Mouse (Mus musculus): ENCODE measurements around the gene Hadha.

Gene Hadha

DNA sequence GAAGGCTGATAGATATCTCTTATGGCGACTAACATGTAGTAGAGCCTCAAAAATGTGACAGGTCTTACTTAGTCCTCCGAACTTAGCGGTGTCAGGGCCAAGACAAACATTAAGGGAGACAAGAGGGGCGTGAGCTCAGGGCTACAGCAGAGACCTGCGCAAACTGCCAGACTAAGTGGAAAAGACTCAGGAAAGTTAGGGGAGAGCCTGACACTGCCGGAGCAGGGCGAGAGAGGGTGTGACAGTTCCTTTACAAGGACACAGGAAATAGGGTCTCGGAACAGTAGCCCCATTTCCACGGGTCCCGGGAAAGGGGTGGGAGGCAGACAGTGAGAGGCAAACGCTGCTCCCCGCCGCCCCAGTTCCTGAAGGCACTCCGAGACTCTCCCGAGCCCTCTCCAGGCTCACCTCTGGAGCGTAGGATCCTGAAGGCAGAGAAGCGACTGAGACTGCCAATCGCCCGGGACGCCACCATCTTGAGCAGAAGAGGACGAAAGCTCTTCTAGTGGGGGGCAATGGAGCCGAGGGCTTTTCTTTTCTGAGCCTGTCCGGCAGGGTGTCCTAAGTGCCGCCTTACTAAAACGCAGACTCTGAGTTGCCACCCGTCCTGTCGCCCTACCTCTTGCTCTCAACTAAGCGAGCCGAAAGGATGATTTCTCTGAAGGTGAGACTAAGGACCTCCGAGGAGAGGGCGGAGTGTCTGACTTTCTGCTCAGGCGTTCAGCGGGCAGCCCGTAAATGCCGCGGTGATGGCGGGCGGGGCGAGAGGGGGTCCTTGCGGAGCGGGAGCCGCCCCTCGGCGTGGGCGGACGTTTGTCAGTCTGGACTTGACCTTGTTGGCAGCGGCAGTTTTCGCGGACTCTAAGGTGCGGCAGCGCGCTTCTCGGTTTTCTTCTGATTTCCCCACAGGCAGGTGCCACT, at the start of gene Hadha, which contains the start of gene Hadhb:
Gene Hadha, minus strand, starts transcription at position 689 of the 921 bp plus-strand sequence.
Gene Hadhb, plus strand, starts transcription at position 775 of the 921 bp plus-strand sequence.
- DNase-seq: peak; percentile 97 to 98

GRCm38 (mm10) chr5:30204441-30204840, 49.5 kb upstream of the Hadha start:
- DNase-seq: no peak

DNA sequence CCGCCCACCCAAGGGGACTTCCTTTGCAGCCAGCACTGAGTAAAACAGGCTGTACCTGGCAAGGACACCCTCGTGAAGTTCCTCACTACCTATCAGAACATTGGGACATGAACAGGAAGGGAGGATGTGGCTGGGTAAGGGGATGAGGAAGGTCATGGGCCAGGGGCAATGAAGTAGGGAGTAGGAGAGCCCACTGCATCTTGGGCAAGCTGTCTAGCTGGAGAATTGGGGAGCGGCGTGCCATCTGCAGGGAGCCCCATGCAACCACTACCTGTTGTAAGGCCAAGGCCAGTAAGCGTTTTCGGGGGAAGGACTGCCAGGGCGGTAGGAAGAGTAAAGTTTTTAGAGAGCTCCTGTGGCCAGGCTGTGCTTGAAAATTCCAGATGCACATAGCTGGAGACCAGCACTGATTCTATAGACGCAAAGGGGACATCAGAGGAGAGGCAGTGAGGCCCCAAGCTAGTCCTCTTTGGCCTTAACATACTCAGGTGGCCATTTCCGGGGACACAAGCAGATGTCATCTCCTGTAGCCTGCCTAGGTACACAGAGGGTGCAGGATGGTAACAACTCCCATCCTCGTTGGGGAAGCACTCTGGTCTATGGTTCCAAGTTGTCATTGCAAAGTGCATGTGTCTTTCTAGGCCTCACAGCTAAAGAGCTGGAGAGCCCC, 48.4 kb upstream of the Hadha start:
- no peak for DNase-seq

DNA sequence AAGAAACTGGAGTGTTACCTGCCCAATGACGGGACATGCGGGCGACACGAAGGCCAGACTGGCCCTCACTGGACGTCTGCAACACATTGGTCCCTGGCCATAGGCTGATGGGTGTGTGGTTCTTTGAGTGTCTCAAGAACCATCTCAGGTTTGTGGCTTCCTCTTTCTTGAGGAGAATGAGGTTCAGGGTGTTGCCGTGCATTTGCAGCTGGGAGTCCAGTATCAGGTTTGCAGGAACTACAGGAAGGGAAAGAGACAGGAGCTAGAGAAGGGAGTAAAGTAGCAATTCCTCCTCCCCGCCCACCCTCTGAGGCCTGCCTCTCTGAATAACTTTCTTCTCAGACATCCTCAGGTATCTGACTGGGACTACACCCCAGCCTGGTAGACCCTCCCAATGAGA, 47.3 kb upstream of the Hadha start:
- no peak for DNase-seq

- DNase-seq: peak; percentile 36 to 62
These were observed 46.6 kb upstream of the Hadha start for GRCm38 (mm10) chr5:30201521-30201920.

DNA sequence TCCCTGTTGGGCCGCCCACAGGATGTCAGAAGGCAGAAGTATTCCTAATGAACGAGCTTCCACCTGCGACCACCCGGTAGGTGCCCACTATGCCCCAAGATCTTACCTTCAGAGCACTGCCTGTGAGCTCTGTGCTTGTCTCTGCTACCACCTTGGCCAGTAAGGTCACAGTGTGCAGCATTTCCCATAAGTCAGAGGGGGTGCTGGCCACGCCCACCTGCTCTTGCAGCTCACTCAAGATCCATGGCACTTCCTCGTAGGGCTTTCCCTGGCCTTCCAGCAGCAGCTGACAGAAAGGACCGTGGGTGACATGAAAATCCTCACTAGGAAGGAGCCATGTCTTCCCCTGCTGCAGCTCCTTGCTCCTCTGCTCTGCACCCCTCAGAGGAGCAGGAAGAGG, 43.3 kb upstream of the Hadha start:
- DNase-seq: no peak

- no peak for DNase-seq
These were observed 40.4 kb upstream of the Hadha start for GRCm38 (mm10) chr5:30195340-30195739.

- DNase-seq: no peak
These were observed 37.5 kb upstream of the Hadha start for GRCm38 (mm10) chr5:30192452-30192851.

GRCm38 (mm10) chr5:30187687-30188485, 32.9 kb upstream of the Hadha start:
- DNase-seq: no peak

DNA sequence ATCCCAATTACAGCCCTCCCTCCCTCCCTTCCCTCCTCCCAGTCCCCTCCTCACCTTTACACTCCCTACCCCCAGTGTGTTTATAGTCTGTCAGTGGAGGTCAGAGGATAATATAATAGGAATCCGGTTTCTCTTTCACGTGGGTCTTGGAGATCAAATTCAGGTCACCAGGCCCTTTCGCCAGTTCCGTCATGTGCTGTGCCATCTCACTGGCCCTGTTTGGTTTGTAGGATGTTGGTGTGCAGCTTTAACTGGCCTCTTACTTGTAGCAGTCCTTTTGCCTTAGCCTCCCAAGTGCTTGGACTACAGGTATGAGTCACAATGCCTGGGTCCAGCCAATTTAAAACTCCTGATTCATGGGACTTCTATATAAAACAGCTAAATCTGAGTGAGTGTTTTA, 20.8 kb upstream of the Hadha start:
- no peak for DNase-seq

DNA sequence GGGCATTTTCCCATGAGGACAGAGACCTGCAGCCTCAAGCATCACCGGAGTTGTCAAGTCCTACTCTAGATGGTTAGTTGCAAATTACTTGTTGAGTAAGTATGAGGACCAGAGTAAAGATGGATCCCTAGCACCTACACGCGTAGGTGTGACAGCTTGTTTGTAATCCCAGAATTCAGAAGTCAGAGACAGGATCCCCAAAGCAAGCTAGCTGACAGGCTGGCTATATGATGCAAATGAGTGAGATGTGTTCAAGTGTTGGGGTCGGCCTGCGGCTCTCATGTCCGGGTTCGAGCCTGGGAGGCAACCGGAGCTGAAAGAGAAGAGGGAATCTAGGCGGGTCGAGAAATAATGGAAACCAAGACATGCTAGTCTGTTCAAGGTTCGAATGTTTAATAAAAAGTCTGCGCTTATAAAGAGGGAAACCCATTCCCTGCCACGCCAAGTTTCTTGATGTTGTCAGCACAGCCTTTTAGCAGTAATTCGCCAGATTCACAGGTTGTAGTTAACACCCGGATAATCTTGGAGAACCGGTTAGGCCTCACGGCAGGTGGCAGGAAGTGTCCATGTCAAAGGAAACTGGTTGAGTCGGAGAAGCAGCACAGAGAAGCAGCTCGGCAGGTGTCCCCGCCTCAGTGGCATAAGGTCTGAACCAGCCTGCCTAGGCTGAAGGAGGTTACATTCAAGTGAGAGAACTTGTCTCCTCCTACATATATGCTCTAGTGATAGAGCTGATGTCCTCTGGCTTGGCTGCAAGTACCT, 18.1 kb upstream of the Hadha start:
- DNase-seq: no peak

DNA sequence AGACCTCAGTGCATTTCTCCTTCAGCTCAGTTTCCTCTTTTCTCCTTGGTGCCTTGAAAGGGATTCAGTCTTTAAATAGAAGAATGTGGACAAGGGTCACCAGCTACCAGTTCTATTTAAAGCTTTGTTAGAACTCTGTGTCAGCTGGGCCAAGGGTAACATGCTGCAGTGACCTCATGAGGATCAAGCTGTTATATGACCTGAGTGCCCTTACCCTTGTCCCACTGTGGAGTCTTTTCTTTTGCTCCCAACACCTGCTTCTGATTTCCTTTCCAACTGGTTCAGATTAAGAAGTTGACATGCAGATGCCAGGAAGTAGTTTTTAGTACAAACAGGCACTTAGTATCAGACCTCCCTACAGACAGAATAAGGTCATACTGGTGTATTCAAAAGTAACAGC, 17.2 kb upstream of the Hadha start:
- no peak for DNase-seq

DNA sequence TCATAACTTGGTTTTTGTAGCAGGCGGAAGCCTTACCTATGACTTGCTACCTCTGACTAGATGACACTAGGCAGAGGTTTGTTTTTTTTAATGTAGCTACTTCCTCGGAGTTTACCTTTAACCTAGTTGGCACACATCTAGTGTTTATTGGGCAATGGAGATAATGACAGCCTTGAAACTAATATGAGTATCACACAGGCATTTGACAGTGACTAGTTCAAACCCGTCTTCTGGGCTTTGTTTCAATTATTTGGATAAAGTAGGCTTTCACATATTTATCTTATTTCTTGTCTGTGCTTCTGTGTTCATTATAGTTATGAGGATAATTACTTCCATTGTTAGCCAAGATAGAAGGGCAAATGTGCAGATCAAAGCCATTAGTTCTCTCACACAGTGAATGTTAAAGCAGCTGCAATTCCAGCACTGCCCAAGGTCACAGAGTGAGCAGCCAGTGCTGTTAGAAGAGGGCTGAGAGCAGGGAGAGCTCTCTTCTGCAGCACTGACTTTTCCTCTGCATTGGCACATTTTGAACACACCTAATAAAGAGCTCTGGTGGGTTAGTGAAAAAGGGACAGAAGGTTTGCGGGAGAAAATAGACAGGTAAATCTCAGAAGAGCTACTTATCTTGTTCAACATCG, 15.5 kb upstream of the Hadha start:
- no peak for DNase-seq

- DNase-seq: no peak
These were observed 10.4 kb upstream of the Hadha start for GRCm38 (mm10) chr5:30165234-30165946.

DNA sequence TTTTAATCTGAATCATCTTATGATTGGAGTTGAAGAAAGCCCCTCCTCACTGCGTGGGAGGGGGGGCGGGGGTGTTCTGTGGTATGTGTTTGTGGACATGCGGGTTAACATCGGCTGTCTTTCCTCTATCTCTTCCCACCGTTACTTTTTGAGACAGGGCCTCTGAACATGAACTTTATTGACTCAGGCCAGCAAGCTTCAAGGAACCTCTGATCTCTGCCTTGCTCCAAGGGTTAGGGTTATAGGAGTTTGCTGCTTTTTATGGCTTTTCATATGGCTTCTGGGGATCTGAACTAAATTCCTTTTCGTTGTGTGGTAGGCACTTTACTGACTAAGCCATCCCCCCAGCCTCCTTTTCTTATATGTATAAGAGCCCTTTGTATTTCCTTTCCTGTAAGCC, 7.4 kb upstream of the Hadha start:
- DNase-seq: no peak

GRCm38 (mm10) chr5:30161836-30162235, 6.9 kb upstream of the Hadha start:
- DNase-seq: no peak

- DNase-seq: peak; percentile 45 to 62
These were observed 4.6 kb upstream of the Hadha start for GRCm38 (mm10) chr5:30159601-30160000.

- DNase-seq: no peak
These were observed 1.1 kb upstream of the Hadha start for GRCm38 (mm10) chr5:30155821-30156629.

- no peak for DNase-seq
These were observed 432 bp upstream of the Hadha start for GRCm38 (mm10) chr5:30155395-30155792.

GRCm38 (mm10) chr5:30154013-30154412, 949 bp downstream of the Hadha start:
- DNase-seq: no peak

All from cerebellum, postnatal 25 days (tissue).